Mouse (Mus musculus) naive thymus-derived CD4-positive, alpha-beta T cell, adult 2 months (primary cell): ENCODE results near the gene Dlgap5.

Experiments
- DNase-seq: peaks from one replicate; pipeline ENCODE4 v3.0.0-alpha.2; 2011; ENCODE audit warnings: low read depth

The Dlgap5 gene

GRCm38 (mm10) chr14:47395462-47396026, 22.7 kb downstream of the Dlgap5 start:
- peak; percentile 86 for DNase-seq

GRCm38 (mm10) chr14:47395007-47395406, 23.2 kb downstream of the Dlgap5 start:
- DNase-seq: peak; percentile 71

DNA sequence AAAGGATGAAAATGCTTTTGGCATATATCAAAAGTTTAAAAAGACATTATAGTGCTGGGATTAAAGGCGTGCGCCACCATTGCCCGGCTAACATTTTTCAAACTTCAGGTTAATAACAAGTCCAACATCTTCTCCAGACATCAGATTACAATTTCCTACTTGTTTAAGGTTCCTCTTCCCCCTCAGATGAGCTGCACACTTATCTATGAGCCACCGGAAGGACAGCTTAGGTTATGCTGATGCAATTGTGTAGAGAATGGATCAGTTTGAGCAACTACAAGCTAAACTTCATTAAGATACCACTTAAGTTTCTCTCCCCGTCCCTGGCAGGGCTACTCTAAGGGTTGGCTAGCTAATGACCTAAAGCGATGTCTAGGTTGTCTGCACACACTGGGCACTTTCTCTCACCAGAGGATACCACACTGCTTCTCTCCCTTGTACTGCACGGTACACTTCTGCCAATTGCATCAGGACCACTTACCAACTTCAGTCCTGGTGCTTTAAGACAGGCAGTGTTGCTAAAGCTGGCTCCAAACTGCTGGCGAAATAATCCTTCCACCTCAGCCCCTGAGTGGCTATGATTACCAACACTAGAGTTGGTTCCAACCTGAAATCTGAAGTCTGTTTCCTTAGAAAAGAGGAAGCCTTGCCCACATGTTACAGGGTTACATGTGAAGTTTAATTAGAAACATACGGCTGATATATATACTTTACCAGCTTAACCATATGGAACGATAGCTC, 24.7 kb downstream of the Dlgap5 start:
- DNase-seq: no peak

DNA sequence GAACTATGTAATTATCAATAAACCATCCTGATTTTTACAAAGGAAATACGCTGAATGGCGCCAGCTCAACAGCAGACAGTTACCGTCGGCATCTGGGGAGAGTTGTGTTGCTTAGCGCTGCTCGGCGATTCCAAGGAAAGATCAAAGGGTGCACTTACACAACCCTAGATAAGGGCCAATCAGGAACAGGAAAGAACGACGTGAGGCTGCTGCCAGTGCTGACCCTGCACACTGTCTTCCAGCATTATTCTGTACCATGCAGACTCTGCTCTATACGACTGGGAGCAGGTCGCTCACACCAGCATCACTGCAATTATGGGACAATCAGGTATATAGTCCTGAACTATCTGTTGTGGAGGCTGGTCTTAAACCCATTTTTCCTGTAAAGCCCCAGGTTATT, 32.1 kb downstream of the Dlgap5 start:
- no peak for DNase-seq

- no peak for DNase-seq
Measured at GRCm38 (mm10) chr14:47384653-47385052, 33.6 kb downstream of the Dlgap5 start.

- no peak for DNase-seq
Measured at GRCm38 (mm10) chr14:47383911-47384310, 34.3 kb downstream of the Dlgap5 start.

DNA sequence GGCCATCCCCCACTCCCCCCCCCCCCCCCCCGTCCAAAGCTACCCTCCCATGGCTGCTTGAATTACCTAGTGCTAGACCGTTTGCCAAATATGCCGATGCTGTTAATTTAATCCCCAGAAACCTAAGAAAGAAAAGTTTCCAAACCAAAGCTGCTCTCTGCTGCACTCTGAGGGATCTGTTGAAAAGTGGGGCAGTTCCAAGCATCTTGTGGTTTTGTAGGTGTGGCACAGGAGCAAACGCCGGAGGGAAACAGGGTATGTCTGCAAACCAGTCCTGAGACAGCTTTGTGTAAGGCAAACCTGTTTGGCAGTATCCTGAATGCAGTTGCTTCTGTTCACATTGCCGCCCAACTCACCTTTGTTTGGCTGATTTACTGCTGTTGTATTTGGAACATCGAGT, 39.9 kb downstream of the Dlgap5 start:
- no peak for DNase-seq

- no peak for DNase-seq
Measured at GRCm38 (mm10) chr14:47376526-47376925, 41.7 kb downstream of the Dlgap5 start.

- no peak for DNase-seq
Measured at GRCm38 (mm10) chr14:47373728-47374678, 44.2 kb downstream of the Dlgap5 start.

GRCm38 (mm10) chr14:47371689-47372088, 46.5 kb downstream of the Dlgap5 start:
- DNase-seq: no peak

- DNase-seq: no peak
Measured at GRCm38 (mm10) chr14:47370790-47371189, 47.4 kb downstream of the Dlgap5 start.

GRCm38 (mm10) chr14:47369741-47370140, 48.5 kb downstream of the Dlgap5 start:
- no peak for DNase-seq

- DNase-seq: no peak
Measured at GRCm38 (mm10) chr14:47367461-47367860, 50.7 kb downstream of the Dlgap5 start, which contains the start of gene Lgals3. Lgals3 (plus strand) TSS chr14:47367751.

GRCm38 (mm10) chr14:47366881-47367321, 51.3 kb downstream of the Dlgap5 start:
- peak; percentile 46 for DNase-seq

- no peak for DNase-seq
Measured at GRCm38 (mm10) chr14:47364742-47365449, 53.3 kb downstream of the Dlgap5 start.

- peak; percentile 52 for DNase-seq
Measured at GRCm38 (mm10) chr14:47361899-47362298, 56.3 kb downstream of the Dlgap5 start.

DNA sequence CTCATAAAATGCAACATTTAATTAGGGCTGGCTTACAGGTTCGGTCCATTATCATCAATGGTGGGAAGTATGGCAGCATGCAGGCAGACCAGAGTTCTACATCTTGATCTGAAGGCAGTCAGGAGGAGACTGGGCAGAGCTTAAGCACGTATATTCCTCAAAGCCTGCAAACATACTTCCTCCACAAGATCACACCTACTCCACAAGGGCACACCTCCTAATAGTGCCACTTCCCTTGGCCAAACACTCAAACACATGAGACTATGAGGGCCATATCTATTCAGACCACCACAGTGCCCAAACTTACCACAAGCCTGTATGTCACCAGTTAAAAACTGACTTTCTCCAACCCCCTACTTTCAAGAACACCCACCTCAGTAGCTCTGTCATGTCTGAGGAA, 56.8 kb downstream of the Dlgap5 start:
- no peak for DNase-seq

- no peak for DNase-seq
Measured at GRCm38 (mm10) chr14:47359610-47360009, 58.6 kb downstream of the Dlgap5 start.

DNA sequence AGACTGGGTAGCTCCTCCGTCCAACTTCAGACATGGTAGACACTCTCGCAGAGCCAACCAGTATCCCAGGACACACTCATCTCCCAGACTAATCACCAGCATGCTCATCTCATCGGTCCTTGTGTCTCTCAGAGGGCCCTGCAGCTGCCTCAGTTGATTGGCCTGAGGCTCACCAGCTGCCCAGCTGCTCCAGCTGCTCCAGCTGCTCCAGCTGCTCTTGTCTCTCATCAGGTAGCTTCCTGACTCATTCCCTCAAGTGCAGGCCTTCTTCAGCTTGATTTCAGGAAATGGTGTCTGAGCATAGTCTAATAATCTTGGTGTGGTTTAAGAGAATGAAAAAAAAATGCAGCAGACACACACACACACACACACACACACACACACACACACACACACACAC, 61.6 kb downstream of the Dlgap5 start:
- no peak for DNase-seq

- no peak for DNase-seq
Measured at GRCm38 (mm10) chr14:47354948-47355347, 63.3 kb downstream of the Dlgap5 start.

GRCm38 (mm10) chr14:47354111-47354577, 64.1 kb downstream of the Dlgap5 start:
- DNase-seq: no peak

DNA sequence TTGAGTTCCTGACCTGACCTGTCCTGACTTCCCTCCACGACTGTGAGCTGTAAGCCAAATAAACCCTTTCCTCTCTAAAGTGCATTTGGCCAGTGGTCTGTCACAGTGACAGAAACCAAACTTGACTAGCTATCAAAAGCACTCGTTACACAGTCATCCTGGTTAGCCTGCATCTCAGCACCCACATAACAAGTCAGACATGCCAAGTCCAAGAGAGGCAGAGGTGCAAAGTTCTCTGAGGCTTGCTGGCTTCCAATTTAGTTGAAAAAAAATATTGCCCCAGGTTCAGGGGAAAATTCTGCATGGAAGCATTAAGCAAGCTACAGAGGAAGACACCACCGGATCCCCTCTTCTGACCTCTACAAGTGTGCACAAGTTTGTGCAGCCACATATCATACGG, 65.0 kb downstream of the Dlgap5 start:
- no peak for DNase-seq
